Mouse (Mus musculus) hindlimb bud, embryonic 11.5 days (tissue): ENCODE data around the gene Ncf2.
"Not testable (repeated sequence)": the region's sequence is repeated elsewhere in the genome, so short reads cannot be mapped to it uniquely, and the experiment has no call there.

ENCODE experiments used
- DNase-seq: peaks from one replicate; pipeline ENCODE4 v3.0.0-alpha.2; 2012; ENCODE audit warnings: low read depth, low spot score; ENCODE audit errors: extremely low spot score

Ncf2 gene

GRCm38 (mm10) chr1:152799897-152800296 is at the start of gene Ncf2:
Gene Ncf2, plus strand, starts transcription at chr1:152800194.
- DNase-seq, result no peak

GRCm38 (mm10) chr1:152750312-152750965 is 49.6 kb upstream of the Ncf2 start, which contains the start of gene Apobec4:
Gene Apobec4, plus strand, starts transcription at chr1:152750551.
- no peak for DNase-seq

- no peak for DNase-seq
These were observed 38.2 kb upstream of the Ncf2 start for GRCm38 (mm10) chr1:152761791-152762190.

- peak; percentile 61 for DNase-seq
These were observed 33.8 kb upstream of the Ncf2 start, which contains the start of the genes Rgl1 and Arpc5 for GRCm38 (mm10) chr1:152766032-152766772. Gene Rgl1, minus strand, starts transcription at chr1:152766351. Gene Arpc5, plus strand, starts transcription at chr1:152766542.

- no peak for DNase-seq
These were observed 32.9 kb upstream of the Ncf2 start for GRCm38 (mm10) chr1:152766804-152767748.

GRCm38 (mm10) chr1:152767749-152768488 is 32.1 kb upstream of the Ncf2 start:
- DNase-seq, result peak; percentile 78

GRCm38 (mm10) chr1:152771016-152771415 is 29.0 kb upstream of the Ncf2 start:
- DNase-seq, result no peak

- DNase-seq, result not testable (repeated sequence)
These were observed 25.4 kb upstream of the Ncf2 start for GRCm38 (mm10) chr1:152774601-152775000.

GRCm38 (mm10) chr1:152779071-152779737 is 20.8 kb upstream of the Ncf2 start:
- DNase-seq, result no peak

- no peak for DNase-seq
These were observed 15.4 kb upstream of the Ncf2 start for GRCm38 (mm10) chr1:152784620-152785019.

- not testable (repeated sequence) for DNase-seq
These were observed 14.5 kb upstream of the Ncf2 start for GRCm38 (mm10) chr1:152785446-152785845.

GRCm38 (mm10) chr1:152786953-152787352 is 13.0 kb upstream of the Ncf2 start:
- no peak for DNase-seq

GRCm38 (mm10) chr1:152788121-152788660 is 11.8 kb upstream of the Ncf2 start:
- DNase-seq, result no peak

- DNase-seq, result peak; percentile 80
These were observed 9.7 kb upstream of the Ncf2 start for GRCm38 (mm10) chr1:152790254-152790653.

- no peak for DNase-seq
These were observed 9.2 kb upstream of the Ncf2 start for GRCm38 (mm10) chr1:152790821-152791220.

GRCm38 (mm10) chr1:152791269-152791668 is 8.7 kb upstream of the Ncf2 start:
- no peak for DNase-seq

- DNase-seq, result no peak
These were observed 7.1 kb upstream of the Ncf2 start for GRCm38 (mm10) chr1:152792736-152793494.

- no peak for DNase-seq
These were observed 6.4 kb upstream of the Ncf2 start for GRCm38 (mm10) chr1:152793495-152794130.
